Mouse (Mus musculus): ENCODE results near the gene Rnf144b.

DNA sequence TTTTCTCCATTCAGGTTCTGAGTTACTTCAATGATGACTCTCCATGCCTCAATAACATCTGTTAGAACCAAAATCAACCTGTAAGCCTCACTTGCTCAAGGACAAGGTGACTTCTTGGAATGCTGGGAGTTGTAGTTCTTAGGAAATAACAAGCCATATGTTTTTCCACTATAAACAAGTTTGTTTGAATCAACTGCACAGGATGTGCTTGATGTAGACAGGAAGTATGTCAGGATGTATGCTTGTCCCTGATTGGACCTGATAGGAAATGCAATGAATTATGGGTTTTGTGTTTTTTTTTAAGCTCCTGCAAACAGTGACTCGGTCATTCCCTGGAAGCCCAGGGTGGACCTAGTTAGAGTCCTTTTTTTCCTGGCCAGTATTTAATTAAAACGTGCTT lies 139.5 kb downstream of the Rnf144b start:
- TF ChIP-seq CTCF (IDR thresholded peaks at IDR 0.05; ENCODE audit: extremely low read depth, insufficient read length, insufficient replicate concordance, low read depth, low read length) (no peak), POLR2A (IDR thresholded peaks at IDR 0.05; ENCODE audit: low read depth, low read length) (no peak)
